Mouse (Mus musculus): Measurements from ENCODE around the gene Dlgap1.

GRCm38 (mm10) chr17:70129151-70129550 is 160.3 kb downstream of the Dlgap1 start:
- TF ChIP-seq CTCF (conservative IDR thresholded peaks at IDR 0.05; ENCODE audit: low read length) (no peak), NANOG (IDR thresholded peaks at IDR 0.05; ENCODE audit: borderline replicate concordance, low read length) (no peak), POU5F1 (IDR thresholded peaks at IDR 0.05; ENCODE audit: borderline replicate concordance, low read length) (no peak)
